Mouse (Mus musculus) v-Abl transformed pro-B cells (cell line): Measurements from ENCODE around the gene Atxn10.
"Not testable (repeated sequence)": the region's sequence is repeated elsewhere in the genome, so short reads cannot be mapped to it uniquely, and the experiment has no call there.

Experiments
- in situ Hi-C, 2 experiments: fragments of 400-800 bp; cut with MboI; formaldehyde crosslinking; loops; one replicate each; pipeline ENCODE4 v1.15.1; 2025; ENCODE audit not compliant: unreplicated experiment in 2 of 2

Atxn10 gene

DNA sequence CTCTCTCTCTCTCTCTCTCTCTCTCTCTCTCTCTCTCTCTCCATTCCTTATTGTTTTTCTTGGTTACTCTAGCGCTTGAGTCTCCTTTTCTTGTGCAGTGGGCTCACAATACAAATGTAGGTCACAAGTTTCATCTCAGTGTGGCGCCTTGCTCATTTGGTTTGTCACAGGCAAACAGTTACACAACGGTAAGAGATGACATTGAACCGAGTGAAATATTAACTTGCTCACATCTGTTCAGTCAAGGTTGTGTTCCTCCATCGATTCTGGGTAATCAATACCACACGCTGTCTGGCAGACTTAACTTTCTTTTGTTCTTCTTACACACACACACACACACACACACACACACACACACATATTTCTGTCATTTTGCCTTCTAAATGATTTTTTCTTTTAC lies 6.0 kb upstream of the Atxn10 start:
- in situ Hi-C loops: no loop called here

DNA sequence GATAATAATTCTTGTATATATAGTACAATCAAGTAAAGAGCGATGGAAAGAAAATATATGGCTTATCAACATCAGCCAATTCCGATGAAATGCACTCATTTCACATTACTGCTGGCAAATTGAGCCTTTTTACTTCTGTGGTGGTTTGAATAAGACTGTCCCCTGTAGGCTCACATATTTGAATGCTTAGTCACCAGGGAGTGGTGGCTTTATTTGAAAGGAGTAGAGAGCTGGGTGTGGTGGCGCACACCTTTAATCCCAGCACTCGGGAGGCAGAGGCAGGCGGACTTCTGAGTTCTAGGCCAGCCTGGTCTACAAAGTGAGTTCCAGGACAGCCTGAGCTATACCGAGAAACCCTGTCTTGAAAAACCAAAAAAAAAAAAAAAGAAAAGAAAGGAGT lies 2.5 kb upstream of the Atxn10 start:
- in situ Hi-C loops: not testable (repeated sequence)

DNA sequence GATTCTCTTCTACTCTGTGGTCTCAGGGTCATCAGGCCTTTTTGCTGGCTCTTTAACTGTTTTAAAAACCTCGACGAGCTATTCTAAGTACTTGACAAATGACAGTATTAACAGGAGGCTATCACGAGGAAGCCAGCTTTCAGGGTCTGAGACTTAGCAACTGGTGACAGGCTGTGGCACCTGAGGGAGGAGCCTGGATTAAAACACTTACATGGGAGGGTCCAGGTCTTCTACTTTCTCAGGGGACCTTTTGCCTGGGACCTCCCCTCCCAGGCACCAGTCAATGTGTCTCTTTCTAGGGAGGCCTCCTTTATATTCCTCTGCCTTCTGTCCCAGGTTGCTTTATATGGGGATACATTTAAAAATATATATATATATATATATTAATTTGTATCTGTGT lies 1.8 kb upstream of the Atxn10 start:
- in situ Hi-C loops: no loop called here

DNA sequence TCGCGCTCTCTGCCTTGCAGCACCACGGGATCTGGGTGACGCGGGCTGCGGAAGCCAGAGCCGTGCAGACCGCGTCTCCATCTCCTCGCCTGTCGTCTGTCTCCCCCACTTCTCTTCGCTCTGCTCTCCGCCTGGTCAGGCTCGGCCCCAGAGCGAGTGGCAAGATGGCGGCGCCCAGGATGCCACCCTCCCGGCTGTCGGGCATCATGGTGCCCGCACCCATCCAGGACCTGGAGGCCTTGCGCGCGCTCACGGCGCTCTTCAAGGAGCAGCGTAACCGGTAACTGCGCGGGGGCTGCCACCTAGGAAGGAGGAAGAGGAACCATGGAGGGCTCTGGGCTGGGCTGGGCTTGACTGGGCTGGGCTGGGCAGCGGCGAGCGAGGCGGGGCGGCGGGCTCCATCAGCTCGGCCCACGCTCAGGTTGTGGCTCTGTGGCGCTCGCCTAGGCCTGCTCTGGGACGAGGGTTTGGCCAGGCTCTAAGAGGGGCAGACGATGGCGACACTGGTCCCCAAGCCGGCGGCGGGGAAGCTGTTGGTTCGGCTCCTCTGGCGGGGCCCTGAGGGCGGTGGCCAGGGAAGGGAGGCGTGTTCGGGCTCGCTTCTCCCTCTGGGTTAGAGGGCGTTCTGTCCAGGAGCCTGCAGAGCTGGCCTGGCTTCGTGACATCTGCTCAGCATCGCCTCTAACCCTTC lies 401 bp downstream of the Atxn10 start:
- in situ Hi-C loops: loop anchor here in 1 of 2 experiments (5.0 kb wide), 1 partner anchor 81 kb away; no protein-coding TSS in a partner anchor

DNA sequence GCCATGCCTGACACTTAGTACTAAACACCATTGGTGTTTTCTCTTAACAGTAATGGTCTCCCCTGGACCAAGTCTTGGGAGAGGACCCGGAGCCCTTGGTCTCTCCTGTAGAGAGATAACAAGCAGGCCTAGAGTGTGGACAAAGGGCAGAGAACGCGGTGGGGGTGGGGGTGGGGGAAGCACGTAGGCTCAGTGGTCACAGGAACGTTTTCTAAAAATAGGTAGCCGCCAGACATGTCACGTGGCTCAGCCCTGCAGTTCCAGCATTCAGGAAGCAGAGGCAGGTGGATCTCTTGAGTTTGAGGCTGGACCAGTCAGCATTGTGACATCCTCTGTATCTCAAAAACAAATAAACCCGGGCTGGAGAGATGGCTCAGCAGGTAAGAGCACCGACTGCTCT lies 1.2 kb downstream of the Atxn10 start:
- in situ Hi-C loops: loop anchor here in 1 of 2 experiments (5.0 kb wide), 1 partner anchor 80 kb away; no protein-coding TSS in a partner anchor

DNA sequence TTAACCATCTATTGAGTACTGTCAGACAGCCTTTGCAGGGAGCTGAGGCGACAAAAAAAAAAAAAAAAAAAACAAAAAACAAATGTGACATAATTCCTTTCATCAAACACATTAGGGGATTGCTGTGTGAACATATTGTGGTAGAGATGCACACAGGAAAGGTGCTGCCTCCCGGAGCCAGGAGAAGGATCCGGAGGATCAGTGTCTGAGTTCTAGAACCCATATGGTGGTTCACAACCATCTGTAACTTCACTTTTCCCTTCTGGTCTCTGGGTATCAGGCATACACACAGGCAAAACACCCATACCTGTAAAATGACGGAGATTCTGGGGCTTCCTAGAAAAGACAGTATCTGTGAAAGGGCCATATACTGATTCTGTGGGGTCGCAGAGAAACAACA lies 1.9 kb downstream of the Atxn10 start:
- in situ Hi-C loops: loop anchor here in 1 of 2 experiments (5.0 kb wide), 1 partner anchor 79 kb away; no protein-coding TSS in a partner anchor

DNA sequence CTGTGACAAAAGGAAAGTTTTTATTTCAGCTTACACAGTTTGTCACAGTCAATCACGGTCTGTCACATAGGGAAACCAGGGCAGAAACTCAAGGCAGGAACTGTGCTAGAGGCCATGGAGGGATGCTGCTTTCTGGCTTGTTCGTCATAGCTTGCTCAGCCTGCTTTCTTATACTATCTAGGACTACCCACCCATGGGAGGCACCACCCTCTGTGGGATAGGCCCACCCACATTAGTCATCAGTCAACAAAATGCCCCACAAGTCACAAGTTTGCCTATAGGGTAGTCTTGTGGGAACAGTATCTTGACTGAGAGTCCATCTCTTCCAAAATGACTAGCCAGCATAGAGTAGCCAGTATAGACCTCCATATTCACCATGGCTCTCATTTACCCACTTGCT lies 6.2 kb downstream of the Atxn10 start:
- in situ Hi-C loops: loop anchor here in 1 of 2 experiments (5.0 kb wide), 1 partner anchor 35 kb away; no protein-coding TSS in a partner anchor

DNA sequence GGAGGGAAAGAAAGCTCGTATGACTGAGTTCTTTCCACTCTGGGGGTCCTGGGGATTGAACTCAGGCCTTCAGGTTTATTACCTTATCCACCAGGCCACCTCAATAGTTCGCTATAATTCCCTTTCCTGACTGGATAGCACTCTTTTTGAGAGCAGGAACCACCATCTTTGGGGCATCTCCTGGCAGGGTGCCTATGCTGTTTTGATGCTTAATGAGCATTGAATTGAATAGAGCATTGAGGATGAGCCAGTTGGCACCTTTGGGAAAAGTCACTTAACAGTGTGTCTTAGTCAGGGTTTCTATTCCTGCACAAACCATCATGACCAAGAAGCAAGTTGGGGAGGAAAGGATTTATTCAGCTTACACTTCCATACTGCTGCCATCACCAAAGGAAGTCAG lies 8.6 kb downstream of the Atxn10 start:
- in situ Hi-C loops: loop anchor here in 1 of 2 experiments (5.0 kb wide), 1 partner anchor 33 kb away; no protein-coding TSS in a partner anchor

DNA sequence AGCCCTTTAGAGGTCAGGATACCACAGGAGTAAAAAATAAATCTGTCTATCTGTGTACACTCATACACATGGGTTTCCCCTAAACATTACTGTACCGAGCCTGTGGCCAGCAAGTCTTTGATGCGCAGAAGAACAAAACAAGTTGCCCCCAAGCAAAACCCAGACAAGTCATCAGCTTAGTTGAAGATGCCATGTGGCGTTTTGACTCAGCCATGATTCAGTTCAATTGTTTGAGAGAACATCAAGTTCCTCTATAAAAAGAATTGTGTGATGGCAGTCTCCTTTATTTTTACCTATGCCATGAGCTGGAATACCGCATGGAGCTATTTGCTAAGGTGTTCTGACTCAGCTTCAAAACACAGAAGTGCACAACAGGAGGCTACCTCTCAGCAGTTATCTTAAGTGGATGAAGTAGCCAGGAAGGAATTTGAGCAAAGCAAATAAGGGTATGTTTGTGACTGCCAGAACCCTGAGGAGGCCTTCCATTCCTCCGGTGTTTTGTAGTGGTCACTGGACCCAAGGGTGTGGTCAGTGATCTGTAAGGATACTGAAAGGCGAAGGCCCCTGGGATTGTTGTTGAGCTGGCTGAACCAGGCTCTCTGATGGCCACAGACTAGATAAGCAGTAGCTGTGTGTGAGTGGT lies 11.1 kb downstream of the Atxn10 start:
- in situ Hi-C loops: no loop called here

DNA sequence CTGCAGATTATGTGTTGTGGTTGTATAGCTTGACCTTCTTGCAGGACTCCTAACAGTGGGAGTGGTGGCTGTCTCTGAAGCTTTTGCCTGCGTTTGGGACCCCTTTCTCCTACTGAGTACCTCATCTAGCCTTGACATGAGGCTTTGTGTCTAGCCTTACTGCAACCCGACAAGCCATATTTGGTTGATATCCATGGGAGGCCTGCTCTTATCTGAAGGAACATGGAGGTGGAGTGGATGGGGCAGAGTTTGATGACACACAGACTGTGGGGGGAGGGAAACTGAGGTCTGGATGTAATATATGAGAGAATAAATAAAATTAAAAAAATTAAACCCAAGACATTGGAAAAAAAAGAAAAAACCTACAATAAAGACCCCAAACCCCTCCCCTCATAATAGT lies 14.1 kb downstream of the Atxn10 start:
- in situ Hi-C loops: no loop called here

DNA sequence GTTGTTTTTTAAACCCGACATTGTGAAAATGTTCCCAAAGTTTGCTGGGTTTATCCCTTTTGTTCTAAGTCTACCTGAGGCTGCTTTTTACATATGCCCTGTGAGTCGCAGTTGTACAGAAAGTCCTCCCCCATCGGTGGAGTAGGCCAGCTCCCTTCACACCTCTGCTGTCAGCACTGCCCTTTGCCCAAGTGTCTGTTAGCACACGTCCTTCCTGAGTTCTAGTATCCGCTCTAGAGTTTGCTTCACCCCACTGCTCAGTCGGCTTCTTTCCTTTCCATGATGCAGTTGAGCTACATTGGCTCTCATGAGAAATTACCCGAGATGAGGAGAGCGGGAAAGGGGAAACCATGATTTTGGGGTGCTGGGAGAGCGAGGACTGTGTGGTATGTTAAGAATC lies 18.0 kb downstream of the Atxn10 start:
- in situ Hi-C loops: no loop called here

DNA sequence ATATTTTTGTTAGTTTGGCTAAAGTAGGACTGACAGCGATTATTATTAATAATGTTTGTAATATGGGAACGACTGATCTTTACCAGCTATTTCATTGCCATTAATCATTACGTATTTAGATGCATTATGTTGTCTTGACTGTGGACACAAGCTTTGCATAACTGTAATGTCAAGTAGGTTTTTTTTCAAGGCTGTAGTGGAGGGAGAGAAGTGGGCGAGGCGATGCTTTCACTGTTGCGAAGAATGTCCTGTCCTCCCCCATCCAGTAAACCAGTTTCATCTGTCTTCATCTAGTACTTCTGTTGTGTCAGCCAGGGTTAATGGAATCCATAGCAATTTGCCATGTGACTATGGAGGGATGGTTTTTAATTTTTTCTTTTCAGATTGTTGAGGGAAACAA lies 20.1 kb downstream of the Atxn10 start:
- in situ Hi-C loops: no loop called here

DNA sequence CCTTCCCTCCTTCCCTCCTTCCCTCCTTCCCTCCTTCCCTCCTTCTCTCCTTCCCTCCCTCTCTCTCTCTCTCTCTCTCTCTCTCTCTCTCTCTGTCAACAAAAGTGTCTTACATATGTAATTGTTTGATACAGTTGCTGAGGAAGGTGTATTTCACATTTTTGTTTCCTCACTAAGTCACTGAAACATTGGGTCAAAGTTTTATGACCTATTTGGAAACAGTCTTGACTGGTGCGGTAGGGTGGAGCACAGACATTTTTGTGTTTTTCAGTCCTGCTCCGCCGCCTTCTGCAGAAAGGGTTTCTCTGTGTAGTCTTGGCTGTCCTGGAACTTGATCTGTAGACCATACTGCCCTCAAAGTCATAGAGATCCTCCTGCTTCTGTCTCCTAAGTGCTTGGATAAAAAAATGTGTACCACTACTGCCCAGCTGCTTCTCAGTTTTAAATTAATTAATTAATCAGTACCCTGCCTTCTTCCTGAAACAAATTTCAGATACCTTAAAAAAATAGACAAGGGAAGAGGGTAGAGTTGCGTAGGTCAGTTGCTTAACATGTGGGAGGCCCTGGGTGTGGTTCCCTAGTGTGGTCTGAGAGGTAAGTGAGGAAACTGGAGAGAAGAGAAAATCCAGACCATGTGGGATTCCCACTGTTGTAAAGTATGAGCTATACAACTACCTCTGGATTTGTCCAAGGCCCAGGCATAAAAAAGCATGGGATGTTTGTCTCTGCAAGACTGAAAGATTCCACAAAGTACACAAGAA lies 21.6 kb downstream of the Atxn10 start:
- in situ Hi-C loops: no loop called here

DNA sequence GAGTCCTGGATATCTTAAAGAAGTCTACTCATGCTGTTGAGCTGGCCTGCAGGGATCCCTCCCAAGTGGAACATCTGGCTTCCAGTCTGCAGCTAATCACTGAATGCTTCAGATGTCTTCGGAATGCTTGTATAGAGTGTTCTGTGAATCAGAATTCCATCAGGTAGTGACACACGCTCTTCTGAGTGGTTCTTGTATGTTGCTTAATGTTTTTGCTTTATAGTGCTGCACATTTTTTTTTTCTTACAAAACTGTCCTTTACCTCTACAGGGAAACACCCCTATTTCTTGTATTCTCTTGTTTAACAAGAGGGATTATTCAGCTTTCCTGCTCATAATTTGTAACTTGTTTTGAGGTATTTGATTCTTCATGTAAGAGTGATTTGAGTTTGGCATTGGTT lies 23.4 kb downstream of the Atxn10 start:
- in situ Hi-C loops: no loop called here

DNA sequence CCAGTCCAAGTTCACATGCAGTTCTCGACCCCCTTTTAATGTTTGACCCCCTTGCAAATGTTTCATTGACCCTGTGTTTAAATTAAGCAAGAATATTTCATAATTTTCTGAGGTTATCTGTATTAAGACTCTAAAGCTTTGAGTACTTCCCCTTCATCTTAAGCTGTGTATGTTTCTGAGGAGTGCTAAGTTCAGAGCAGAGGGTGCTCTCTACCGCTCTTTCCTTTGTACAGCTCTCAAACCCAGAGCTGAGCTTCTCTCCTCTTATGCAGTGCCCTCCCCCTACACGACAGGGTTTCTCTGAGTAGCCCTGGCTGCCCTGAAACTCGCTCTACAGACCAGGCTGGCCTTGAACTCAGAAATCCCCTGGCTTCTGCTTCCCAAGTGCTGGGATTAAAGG lies 23.9 kb downstream of the Atxn10 start:
- in situ Hi-C loops: no loop called here

DNA sequence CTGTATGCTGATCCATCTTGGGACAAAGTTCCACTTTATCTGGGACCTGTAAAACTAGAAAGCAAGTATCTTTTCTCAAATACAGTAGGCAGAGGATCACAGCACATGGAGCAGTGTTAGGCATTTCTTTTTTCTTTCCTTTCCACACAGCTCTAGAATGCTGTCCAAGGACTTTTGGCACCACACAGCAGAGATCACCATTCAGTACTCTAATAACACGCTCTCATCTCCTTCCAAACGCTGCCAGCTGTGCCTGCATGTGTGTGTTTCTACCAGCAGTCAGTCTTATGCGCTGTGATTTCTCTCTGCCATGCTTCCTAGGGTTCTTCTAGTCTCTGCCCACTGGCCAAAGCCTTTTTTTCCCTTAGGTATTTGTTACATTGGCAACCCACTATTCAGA lies 28.3 kb downstream of the Atxn10 start:
- in situ Hi-C loops: no loop called here

DNA sequence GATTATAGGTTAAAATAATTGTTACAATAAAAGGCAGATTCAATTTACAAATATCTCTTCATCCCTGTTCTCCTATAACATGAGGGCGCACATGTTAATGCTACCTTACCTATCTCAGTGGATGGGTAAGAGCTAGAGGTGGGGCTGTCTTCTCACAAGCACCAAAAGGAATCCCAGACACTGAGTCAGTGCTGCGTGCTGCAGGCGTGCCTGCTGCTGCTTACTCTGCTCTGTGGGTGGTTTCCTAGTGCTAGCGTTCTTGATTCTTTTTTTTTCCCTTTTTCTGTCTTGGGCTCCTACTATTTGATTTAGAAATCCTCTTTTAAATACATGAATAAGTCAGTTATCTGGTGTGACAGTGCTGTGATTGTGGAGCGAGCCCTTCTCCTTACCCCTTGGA lies 30.9 kb downstream of the Atxn10 start:
- in situ Hi-C loops: no loop called here

DNA sequence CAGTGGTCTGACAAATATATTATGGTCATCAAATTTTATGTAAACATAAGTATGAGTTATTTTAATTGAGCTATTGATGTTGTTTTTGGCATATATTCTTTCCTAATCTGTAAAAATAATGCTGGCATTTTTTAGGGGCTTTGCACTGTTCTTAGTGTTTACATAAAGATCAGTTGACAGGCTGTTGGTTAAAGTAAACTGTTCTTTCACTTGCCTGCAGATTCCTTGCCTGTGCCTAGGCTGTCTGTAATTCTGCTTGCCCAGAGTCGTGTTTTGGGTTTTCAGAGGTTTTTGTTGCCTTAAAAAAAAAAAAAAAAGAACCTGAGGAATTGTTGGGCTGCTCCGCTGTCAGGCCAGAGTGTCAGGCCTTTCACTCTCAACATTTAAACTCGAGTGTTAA lies 33.7 kb downstream of the Atxn10 start:
- in situ Hi-C loops: no loop called here

DNA sequence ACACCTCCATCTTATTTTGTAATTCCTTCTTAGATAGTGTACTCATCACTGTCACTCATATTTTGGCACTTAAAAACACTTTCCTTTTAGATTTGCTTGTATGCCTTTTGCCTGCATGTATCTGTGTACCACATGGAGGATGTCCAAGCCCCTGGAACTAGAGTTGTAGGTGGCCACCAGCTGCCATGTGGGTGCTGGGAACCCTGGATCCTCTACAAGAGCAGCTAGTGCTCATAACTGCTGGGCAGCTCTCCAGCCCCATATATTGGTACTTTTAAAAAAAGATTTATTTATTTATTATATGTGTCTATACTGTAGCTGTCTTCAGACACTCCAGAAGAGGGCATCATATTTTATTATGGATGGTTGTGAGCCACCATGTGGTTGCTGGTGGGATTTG lies 37.1 kb downstream of the Atxn10 start:
- in situ Hi-C loops: no loop called here

DNA sequence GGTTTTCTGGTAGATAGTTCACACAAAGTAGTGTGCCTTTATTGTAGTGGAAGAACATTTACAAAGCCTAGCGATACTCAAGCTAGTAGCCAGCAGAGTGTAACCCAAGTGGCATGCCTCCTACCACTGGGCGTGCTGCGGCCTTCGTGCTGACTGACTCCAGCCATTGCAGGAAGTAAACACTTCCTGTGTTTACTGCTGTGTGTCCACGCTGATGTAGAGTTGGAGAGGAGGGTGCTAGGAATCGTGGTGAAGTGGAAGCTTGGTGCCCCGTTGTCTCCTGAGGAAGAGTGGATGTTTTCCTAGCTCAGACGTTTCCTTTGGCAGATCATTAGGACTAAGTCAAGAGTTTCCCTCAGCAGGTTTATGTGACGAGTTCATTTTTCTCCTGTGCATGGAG lies 47.4 kb downstream of the Atxn10 start:
- in situ Hi-C loops: no loop called here

DNA sequence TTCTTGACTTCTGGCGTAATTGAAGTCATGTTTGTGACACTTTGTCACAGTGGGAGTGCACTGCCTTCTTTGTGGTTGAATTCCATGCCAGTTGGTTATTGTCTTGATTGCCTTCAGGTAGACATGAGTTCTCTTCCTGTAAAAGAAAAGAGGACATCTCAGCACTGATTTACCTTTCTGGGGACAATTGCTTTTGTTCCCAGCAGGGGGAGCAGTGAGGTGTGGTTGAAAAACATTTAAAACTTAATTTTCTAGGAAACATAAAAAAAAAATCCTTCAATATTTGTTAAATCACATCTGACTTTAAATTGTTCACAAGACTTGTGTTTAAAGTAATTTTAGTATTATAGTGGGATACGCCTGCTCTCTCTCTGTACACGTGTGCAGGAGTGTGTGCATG lies 52.7 kb downstream of the Atxn10 start:
- in situ Hi-C loops: no loop called here

DNA sequence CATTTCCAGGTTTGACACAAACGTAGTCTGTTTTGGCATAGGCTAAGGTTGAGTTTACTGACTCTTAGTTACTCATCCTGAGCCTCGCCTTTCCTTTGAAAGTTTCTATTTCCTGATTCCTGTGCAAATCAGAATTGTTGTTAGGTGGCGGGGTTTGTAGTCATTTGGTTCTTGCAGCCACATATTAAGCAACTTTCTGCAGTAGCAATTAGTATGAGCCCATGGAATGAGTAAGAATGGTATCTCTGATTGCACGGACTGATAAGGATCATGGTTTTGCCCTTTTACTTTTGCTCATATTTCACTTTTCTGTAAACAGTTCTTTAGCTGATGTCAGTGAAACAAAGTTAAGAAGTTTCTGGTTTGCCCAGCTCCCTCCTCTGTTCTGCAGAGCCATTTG lies 53.9 kb downstream of the Atxn10 start:
- in situ Hi-C loops: no loop called here
